ENCODE assay signal across 8 mouse cellular contexts in genomic region chr6:84425823-84426222, GRCm38 (mm10).
DNase-seq lines count a peak whose midpoint lies in the region; ATAC-seq lines count a peak whose summit lies in the region.

No protein-coding gene starts in this region.

- no peaks in the 10 kb centered on the region for H3K36me3 ChIP-seq in hindbrain, embryonic 11.5 days (ENCODE audit: control insufficient read depth, insufficient read depth, low read length)
- no peaks in the 10 kb centered on the region for H3K36me3 ChIP-seq in hindbrain, embryonic 12.5 days
- no peaks in the 10 kb centered on the region for H3K36me3 ChIP-seq in limb, embryonic 13.5 days

- no peaks in the 10 kb centered on the region for H3K9me3 ChIP-seq in hindbrain, embryonic 11.5 days (ENCODE audit: control insufficient read depth, low read length)
- H3K9me3 ChIP-seq in hindbrain, embryonic 12.5 days (replicated peaks), result no peaks in the 10 kb centered on the region
- H3K9me3 ChIP-seq in limb, embryonic 13.5 days, result no peaks in the 10 kb centered on the region

- 38% methylated on average over 4 of the region's 4 CpGs for WGBS in hindbrain, embryonic 11.5 days
- 52% methylated on average over 4 of the region's 4 CpGs for WGBS in hindbrain, embryonic 12.5 days
- WGBS in limb, embryonic 13.5 days, result 39% methylated on average over 4 of the region's 4 CpGs

- no peak overlapping the region for H3K27ac ChIP-seq in hindbrain, embryonic 11.5 days (ENCODE audit: low read depth, low read length)
- H3K27ac ChIP-seq in hindbrain, embryonic 12.5 days, result no peak overlapping the region
- no peak overlapping the region for H3K27ac ChIP-seq in limb, embryonic 13.5 days

- H3K4me1 ChIP-seq in hindbrain, embryonic 11.5 days (replicated peaks; ENCODE audit: control insufficient read depth, insufficient read depth, low read length), result no peaks in the 10 kb centered on the region
- peaks cover 5% of the 10 kb centered on the region; the same call in 1 of the 2 replicates for H3K4me1 ChIP-seq in hindbrain, embryonic 12.5 days
- H3K4me1 ChIP-seq in limb, embryonic 13.5 days, result peaks cover 38% of the 10 kb centered on the region

- no peaks in the 10 kb centered on the region for H3K27me3 ChIP-seq in hindbrain, embryonic 11.5 days (ENCODE audit: control insufficient read depth, insufficient read depth, low read length)
- peaks cover 1% of the 10 kb centered on the region; the same call in 1 of the 2 replicates for H3K27me3 ChIP-seq in hindbrain, embryonic 12.5 days
- H3K27me3 ChIP-seq in limb, embryonic 13.5 days, result peaks cover 15% of the 10 kb centered on the region; the same call in 1 of the 2 replicates

- ATAC-seq in hindbrain, embryonic 11.5 days (ENCODE audit: low FRiP score), result no peak
- no peak for ATAC-seq in hindbrain, embryonic 12.5 days (ENCODE audit: low FRiP score)
- ATAC-seq in limb, embryonic 13.5 days (ENCODE audit: low FRiP score, low read depth), result peak; percentile 52; the same call in 1 of the 2 replicates

- no peak overlapping the region for H3K4me3 ChIP-seq in hindbrain, embryonic 11.5 days (ENCODE audit: low read depth, low read length)
- H3K4me3 ChIP-seq in hindbrain, embryonic 12.5 days, result no peak overlapping the region
- no peak overlapping the region for H3K4me3 ChIP-seq in limb, embryonic 13.5 days

- no peak overlapping the region for H3K9ac ChIP-seq in hindbrain, embryonic 11.5 days (ENCODE audit: low read depth, low read length)
- H3K9ac ChIP-seq in hindbrain, embryonic 12.5 days, result no peak overlapping the region
- H3K9ac ChIP-seq in limb, embryonic 13.5 days, result no peak overlapping the region

- intact Hi-C loops in heart, postnatal 36 days (cut with DNase I), result loop anchor here (5.0 kb wide), 2 partner anchors 46 to 166 kb away; partner anchors contain the start of gene Cyp26b1

- peak; percentile 44 for DNase-seq in hindbrain, embryonic 11.5 days (ENCODE audit: low spot score)
- DNase-seq in Muller cell, postnatal 12 days (ENCODE audit: inconsistent ontology term), result peak; percentile 38
- DNase-seq in cerebellum, postnatal 10 days, result peak; percentile 88 to 90
- peak; percentile 11 to 15 for DNase-seq in heart, postnatal 36 days
- DNase-seq in right cerebral cortex, postnatal 4 days, result peak; percentile 51
- DNase-seq in gastrocnemius, postnatal 25 days, result no peak

- no peak overlapping the region for H3K4me2 ChIP-seq in hindbrain, embryonic 11.5 days (replicated peaks; ENCODE audit: low read depth, low read length)
- no peak overlapping the region for H3K4me2 ChIP-seq in hindbrain, embryonic 12.5 days (replicated peaks)
- no peak overlapping the region for H3K4me2 ChIP-seq in limb, embryonic 13.5 days (replicated peaks)
